Mouse (Mus musculus): Measurements from ENCODE around the gene Gid8. TPM values are rescaled to one million over a fixed set of nuclear protein-coding genes. Genes with fewer than 3 reads are reported as not detected.

The Gid8 gene
- polyA plus RNA-seq, 1 experiment from 2014 or later, result 45.3 TPM

- peak overlapping the region; percentile 95 for H3K27ac ChIP-seq
- no peaks in the 10 kb centered on the region for H3K36me3 ChIP-seq
- WGBS, result 3% methylated on average over 26 of the region's 26 CpGs
- peaks cover 47% of the 10 kb centered on the region for H3K4me1 ChIP-seq (replicated peaks)
- ATAC-seq (replicated peaks; ENCODE audit: insufficient number of reproducible peaks, insufficient read depth, low FRiP score, low read depth), result no peak; the same call in 1 of the 2 replicates
- peak overlapping the region; percentile 88 for H3K9ac ChIP-seq
- H3K27me3 ChIP-seq, result no peaks in the 10 kb centered on the region
- H3K4me3 ChIP-seq, result peak overlapping the region; percentile 82
- H3K9me3 ChIP-seq (replicated peaks), result no peaks in the 10 kb centered on the region
- H3K4me2 ChIP-seq, result peak overlapping the region; percentile 88
Observed at GRCm38 (mm10) chr2:180701053-180701766, 8.7 kb upstream of the Gid8 start.

- ATAC-seq (replicated peaks; ENCODE audit: insufficient number of reproducible peaks, insufficient read depth, low FRiP score, low read depth), result peak; percentile 93
- Histone ChIP-seq H3K9ac (peak overlapping the region; percentile 88), H3K4me2 (peak overlapping the region; percentile 88), H3K4me3 (peak overlapping the region; percentile 82), H3K36me3 (no peaks in the 10 kb centered on the region), H3K27ac (peak overlapping the region; percentile 95), H3K9me3 (replicated peaks) (no peaks in the 10 kb centered on the region), H3K4me1 (replicated peaks) (peaks cover 47% of the 10 kb centered on the region), H3K27me3 (no peaks in the 10 kb centered on the region)
- WGBS, result under 1% methylated on average over 66 of the region's 66 CpGs
Observed at GRCm38 (mm10) chr2:180701767-180702621, 7.9 kb upstream of the Gid8 start.

- H3K4me3 ChIP-seq, result peak overlapping the region; percentile 82
- H3K9me3 ChIP-seq (replicated peaks), result no peaks in the 10 kb centered on the region
- H3K27ac ChIP-seq, result peak overlapping the region; percentile 95
- no peaks in the 10 kb centered on the region for H3K36me3 ChIP-seq
- no peak for ATAC-seq (replicated peaks; ENCODE audit: insufficient number of reproducible peaks, insufficient read depth, low FRiP score, low read depth)
- peaks cover 44% of the 10 kb centered on the region for H3K4me1 ChIP-seq (replicated peaks)
- whole genome bisulfite sequencing, result 29% methylated on average over 4 of the region's 4 CpGs
- H3K9ac ChIP-seq, result peak overlapping the region; percentile 88
- H3K27me3 ChIP-seq, result no peaks in the 10 kb centered on the region
- H3K4me2 ChIP-seq, result peak overlapping the region; percentile 88
Observed at GRCm38 (mm10) chr2:180702701-180703149, 7.2 kb upstream of the Gid8 start.

GRCm38 (mm10) chr2:180703175-180703574 is 6.7 kb upstream of the Gid8 start:
- H3K36me3 ChIP-seq, result no peaks in the 10 kb centered on the region
- H3K27ac ChIP-seq, result peak overlapping the region; percentile 95
- H3K4me3 ChIP-seq, result no peak overlapping the region
- no peak for ATAC-seq (replicated peaks; ENCODE audit: insufficient number of reproducible peaks, insufficient read depth, low FRiP score, low read depth)
- H3K9me3 ChIP-seq (replicated peaks), result no peaks in the 10 kb centered on the region
- WGBS, result 63% methylated on average over 5 of the region's 5 CpGs
- H3K9ac ChIP-seq, result no peak overlapping the region
- no peak overlapping the region for H3K4me2 ChIP-seq
- no peaks in the 10 kb centered on the region for H3K27me3 ChIP-seq
- peaks cover 46% of the 10 kb centered on the region for H3K4me1 ChIP-seq (replicated peaks)

- peaks cover 50% of the 10 kb centered on the region for H3K4me1 ChIP-seq (replicated peaks)
Observed at GRCm38 (mm10) chr2:180703645-180704359, 6.1 kb upstream of the Gid8 start.

GRCm38 (mm10) chr2:180704591-180704990 is 5.3 kb upstream of the Gid8 start:
- Histone ChIP-seq H3K4me1 (replicated peaks) (peaks cover 49% of the 10 kb centered on the region), H3K9ac (no peak overlapping the region), H3K36me3 (no peaks in the 10 kb centered on the region), H3K27me3 (no peaks in the 10 kb centered on the region), H3K4me3 (no peak overlapping the region), H3K4me2 (no peak overlapping the region), H3K27ac (peak overlapping the region; percentile 46), H3K9me3 (replicated peaks) (no peaks in the 10 kb centered on the region)
- 65% methylated on average over 8 of the region's 8 CpGs for whole genome bisulfite sequencing
- ATAC-seq (replicated peaks; ENCODE audit: insufficient number of reproducible peaks, insufficient read depth, low FRiP score, low read depth), result no peak

More at GRCm38 (mm10) chr2:180703645-180704359, 6.1 kb upstream of the Gid8 start:
- Histone ChIP-seq H3K27ac (no peak overlapping the region), H3K27me3 (no peaks in the 10 kb centered on the region), H3K36me3 (no peaks in the 10 kb centered on the region), H3K9me3 (replicated peaks) (no peaks in the 10 kb centered on the region), H3K9ac (no peak overlapping the region), H3K4me3 (no peak overlapping the region), H3K4me2 (no peak overlapping the region)
- 64% methylated on average over 3 of the region's 3 CpGs for WGBS
- ATAC-seq (replicated peaks; ENCODE audit: insufficient number of reproducible peaks, insufficient read depth, low FRiP score, low read depth), result no peak

- Histone ChIP-seq H3K4me1 (replicated peaks) (peaks cover 44% of the 10 kb centered on the region), H3K36me3 (no peaks in the 10 kb centered on the region), H3K4me2 (no peak overlapping the region), H3K4me3 (no peak overlapping the region), H3K27ac (peak overlapping the region; percentile 46), H3K9me3 (replicated peaks) (no peaks in the 10 kb centered on the region), H3K9ac (no peak overlapping the region), H3K27me3 (no peaks in the 10 kb centered on the region)
- WGBS, result 79% methylated on average over 3 of the region's 3 CpGs
- ATAC-seq (replicated peaks; ENCODE audit: insufficient number of reproducible peaks, insufficient read depth, low FRiP score, low read depth), result no peak
Observed at GRCm38 (mm10) chr2:180705066-180705465, 4.9 kb upstream of the Gid8 start.

- H3K4me1 ChIP-seq (replicated peaks), result peaks cover 36% of the 10 kb centered on the region
- no peak overlapping the region for H3K4me2 ChIP-seq
- WGBS, result 95% methylated on average over 5 of the region's 5 CpGs
- no peak overlapping the region for H3K4me3 ChIP-seq
- H3K27me3 ChIP-seq, result no peaks in the 10 kb centered on the region
- no peaks in the 10 kb centered on the region for H3K9me3 ChIP-seq (replicated peaks)
- H3K27ac ChIP-seq, result no peak overlapping the region
- H3K36me3 ChIP-seq, result no peaks in the 10 kb centered on the region
- no peak overlapping the region for H3K9ac ChIP-seq
- no peak for ATAC-seq (replicated peaks; ENCODE audit: insufficient number of reproducible peaks, insufficient read depth, low FRiP score, low read depth)
Observed at GRCm38 (mm10) chr2:180705975-180706374, 3.9 kb upstream of the Gid8 start.

- Histone ChIP-seq H3K27ac (peak overlapping the region; percentile 91), H3K4me1 (replicated peaks) (peaks cover 36% of the 10 kb centered on the region), H3K4me3 (peak overlapping the region; percentile 100), H3K9ac (peak overlapping the region; percentile 86), H3K36me3 (peaks cover 14% of the 10 kb centered on the region), H3K4me2 (peak overlapping the region; percentile 69), H3K27me3 (no peaks in the 10 kb centered on the region), H3K9me3 (replicated peaks) (no peaks in the 10 kb centered on the region)
- ATAC-seq (replicated peaks; ENCODE audit: insufficient number of reproducible peaks, insufficient read depth, low FRiP score, low read depth), result peak; percentile 51
- WGBS, result under 1% methylated on average over 39 of the region's 39 CpGs
Observed at GRCm38 (mm10) chr2:180709023-180709922, 644 bp upstream of the Gid8 start.

Data from heart, embryonic 15.5 days (tissue).